Mouse (Mus musculus) testis, adult 2 months (tissue): ENCODE measurements at regions not wholly inside any gene's neighbourhood (a gene's known extent, or its start where the extent isn't known, plus 50 kb on each side); places are given as distances from the start of the nearest gene placed in this dataset.

Source experiments
- H3K27ac ChIP-seq: fragments of 200-500 bp; 2 replicates; pipeline ENCODE4 v1.5.1; 2012; ENCODE audit warnings: low read depth, low read length; ENCODE audit not compliant: control insufficient read depth, insufficient read depth
- H3K27me3 ChIP-seq: fragments of 200-500 bp; 2 replicates; pipeline ENCODE4 v1.6.1; 2012; ENCODE audit warnings: mild to moderate bottlenecking, low read length, moderate library complexity; ENCODE audit not compliant: control insufficient read depth, insufficient read depth
- H3K36me3 ChIP-seq: fragments of 200-500 bp; 2 replicates; pipeline ENCODE4 v1.6.1; 2012; ENCODE audit warnings: mild to moderate bottlenecking, low read length; ENCODE audit not compliant: control insufficient read depth, insufficient read depth
- H3K4me1 ChIP-seq: fragments of 200-500 bp; 2 replicates; pipeline ENCODE4 v1.6.1; 2012; ENCODE audit warnings: low read length; ENCODE audit not compliant: control insufficient read depth, insufficient read depth
- H3K4me3 ChIP-seq: fragments of 200-500 bp; 2 replicates; pipeline ENCODE4 v1.5.1; 2012; ENCODE audit warnings: low read depth, mild to moderate bottlenecking, low read length, moderate library complexity, mixed read lengths; ENCODE audit not compliant: control insufficient read depth
- CTCF ChIP-seq: fragments of 200-500 bp; IDR thresholded peaks from 2 replicates; pipeline ENCODE4 v1.5.1; 2012; ENCODE audit warnings: low read depth, mild to moderate bottlenecking, inconsistent platforms, low read length, moderate library complexity; ENCODE audit not compliant: control insufficient read depth, insufficient read depth, insufficient replicate concordance
- POLR2A ChIP-seq: fragments of 200-500 bp; IDR thresholded peaks from 2 replicates; pipeline ENCODE4 v1.6.1; 2012; ENCODE audit warnings: low read depth, mild to moderate bottlenecking, inconsistent platforms, low read length, moderate library complexity; ENCODE audit not compliant: control insufficient read depth

DNA sequence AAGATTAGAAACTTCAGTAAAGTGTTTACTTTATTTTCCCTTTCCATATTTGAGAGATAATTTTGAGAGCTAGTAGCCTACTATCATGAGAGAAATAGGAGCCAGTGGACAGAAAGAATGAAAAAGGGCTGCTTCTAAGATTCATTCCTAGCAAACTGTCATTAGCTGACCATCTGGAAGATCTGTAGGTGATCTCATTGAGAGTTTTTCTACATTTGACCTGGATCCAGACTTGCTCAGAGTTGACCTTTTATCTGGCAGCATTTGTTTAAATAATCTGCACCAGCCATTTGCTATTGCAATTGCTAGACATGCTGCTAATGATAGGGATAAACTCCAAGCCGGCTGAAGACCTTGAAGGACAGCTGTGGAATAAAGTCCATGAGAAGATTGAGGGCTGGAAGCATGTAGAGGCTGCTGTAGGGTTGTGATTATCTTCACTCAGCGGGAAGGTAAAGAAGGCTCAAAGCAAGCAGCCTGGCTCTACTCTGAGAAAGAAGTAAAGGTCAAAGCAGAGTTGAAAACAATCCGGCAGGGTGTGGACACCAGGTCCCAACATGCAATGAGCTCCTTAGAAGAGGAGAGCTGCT, 151.2 kb downstream of the Ankrd50 start:
- Histone ChIP-seq H3K27me3 (no peaks in the 10 kb centered on the region), H3K4me3 (no peak overlapping the region), H3K36me3 (no peaks in the 10 kb centered on the region), H3K4me1 (no peaks in the 10 kb centered on the region), H3K27ac (no peak overlapping the region)
- no peak for TF ChIP-seq CTCF
- no peak for TF ChIP-seq POLR2A

DNA sequence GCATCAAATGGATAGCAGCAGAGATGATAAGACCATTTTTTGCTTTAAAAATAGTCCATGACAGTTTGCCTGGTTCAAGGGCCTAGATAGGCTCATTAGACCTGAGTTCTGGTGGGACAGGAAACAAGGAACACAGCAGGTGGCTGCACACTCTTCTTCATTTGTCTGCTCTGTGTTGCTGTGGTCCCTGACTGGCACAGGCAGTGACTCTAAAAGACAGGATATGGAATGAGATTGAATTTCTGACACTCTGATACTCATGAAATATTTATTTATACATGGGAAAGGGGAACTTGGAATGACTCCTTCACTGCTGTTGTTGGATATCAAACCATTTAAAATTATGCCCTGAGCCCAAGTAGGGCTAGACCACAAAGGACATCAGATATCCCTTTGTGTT, 153.5 kb downstream of the Ankrd50 start:
- no peaks in the 10 kb centered on the region for H3K27me3 ChIP-seq
- TF ChIP-seq CTCF (no peak), POLR2A (no peak)

DNA sequence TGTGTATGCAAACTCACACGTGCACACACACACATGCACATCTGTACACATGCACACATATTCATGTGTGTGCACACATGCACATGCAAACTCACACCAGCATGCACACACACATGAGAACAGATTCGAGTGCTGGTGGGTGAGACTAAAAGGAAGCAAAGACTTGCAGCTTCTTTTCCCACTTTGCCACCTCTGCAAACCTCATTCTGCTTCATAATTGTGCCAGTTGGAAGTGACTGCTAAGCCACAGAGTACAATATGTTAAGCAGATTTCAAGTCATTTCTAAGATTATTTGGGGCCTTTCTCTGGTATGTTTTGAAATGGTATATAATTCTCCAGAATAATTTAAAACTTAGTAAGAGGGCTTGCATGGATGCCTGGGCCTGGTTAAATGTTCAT, 157.4 kb downstream of the Ankrd50 start:
- H3K36me3 ChIP-seq = no peaks in the 10 kb centered on the region
- H3K4me3 ChIP-seq = no peak overlapping the region
- TF ChIP-seq POLR2A (no peak), CTCF (no peak)
- H3K4me1 ChIP-seq = no peaks in the 10 kb centered on the region
- no peaks in the 10 kb centered on the region for H3K27me3 ChIP-seq
- no peak overlapping the region for H3K27ac ChIP-seq

More for the DNA sequence above, 153.5 kb downstream of the Ankrd50 start:
- H3K4me1 ChIP-seq = no peaks in the 10 kb centered on the region
- no peaks in the 10 kb centered on the region for H3K36me3 ChIP-seq
- H3K4me3 ChIP-seq = no peak overlapping the region
- no peak overlapping the region for H3K27ac ChIP-seq

DNA sequence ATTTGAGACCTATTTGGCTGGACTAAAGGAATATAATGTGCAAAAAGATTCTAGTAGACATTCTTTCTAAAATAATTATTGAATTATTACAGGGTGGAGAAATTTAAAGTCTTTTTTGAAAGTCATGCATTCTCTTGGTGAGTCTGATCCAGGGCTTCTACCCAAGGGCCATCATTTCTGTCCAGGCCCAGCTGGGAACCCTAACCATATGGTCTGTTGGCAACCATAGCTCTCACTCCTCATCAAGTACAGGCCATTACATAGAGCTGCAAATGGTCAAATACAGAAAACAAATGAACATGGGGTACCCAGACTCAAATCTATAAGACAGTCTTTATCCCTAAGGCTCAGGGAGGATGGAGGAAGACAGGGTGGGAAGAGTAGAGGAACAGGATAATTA, 158.4 kb downstream of the Ankrd50 start:
- no peak overlapping the region for H3K4me3 ChIP-seq
- no peaks in the 10 kb centered on the region for H3K4me1 ChIP-seq
- H3K27me3 ChIP-seq = no peaks in the 10 kb centered on the region
- H3K36me3 ChIP-seq = no peaks in the 10 kb centered on the region
- TF ChIP-seq POLR2A (no peak), CTCF (no peak)
- H3K27ac ChIP-seq = no peak overlapping the region

DNA sequence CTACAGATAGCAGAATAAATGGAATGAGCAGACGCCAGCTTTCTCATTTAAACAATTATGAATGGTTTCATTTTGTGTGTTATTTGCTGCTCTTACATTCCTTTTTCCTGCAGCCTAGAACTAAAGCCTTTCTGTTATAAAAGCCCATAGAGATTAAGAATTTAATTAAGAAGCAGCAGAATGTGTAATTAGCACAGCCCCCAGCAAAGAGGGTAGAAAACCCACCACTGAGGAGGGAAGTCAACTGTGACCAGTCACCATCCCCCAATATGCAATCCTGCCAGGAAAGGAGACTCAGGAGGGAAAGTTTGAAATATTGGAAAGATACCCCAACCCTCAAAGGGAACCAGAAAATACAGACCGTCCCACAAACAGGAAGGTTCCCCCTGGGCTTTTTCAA, 160.0 kb downstream of the Ankrd50 start:
- no peaks in the 10 kb centered on the region for H3K27me3 ChIP-seq
- no peak overlapping the region for H3K4me3 ChIP-seq
- H3K27ac ChIP-seq = no peak overlapping the region
- H3K4me1 ChIP-seq = no peaks in the 10 kb centered on the region
- no peak for TF ChIP-seq CTCF
- no peak for TF ChIP-seq POLR2A
- H3K36me3 ChIP-seq = no peaks in the 10 kb centered on the region

DNA sequence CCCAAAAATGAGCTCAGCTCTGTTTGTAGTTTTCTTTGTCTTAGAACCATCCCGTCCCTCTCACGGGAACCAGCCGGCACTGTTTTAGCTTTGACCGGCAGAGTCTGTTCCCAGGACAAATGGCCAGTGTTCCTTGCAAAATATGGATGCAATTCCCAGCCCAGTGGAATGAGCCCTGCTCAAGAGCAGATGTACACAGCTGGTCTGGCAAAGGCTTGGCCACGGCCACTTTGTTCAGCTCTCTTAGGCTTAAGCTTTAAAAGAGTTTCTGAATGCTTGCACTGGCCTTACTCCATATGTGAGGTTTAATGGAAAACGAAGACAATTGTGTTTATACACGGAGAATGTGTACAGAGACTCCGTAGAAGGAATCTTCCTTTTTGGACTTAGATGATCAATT, 162.2 kb downstream of the Ankrd50 start:
- Histone ChIP-seq H3K36me3 (no peaks in the 10 kb centered on the region), H3K27me3 (no peaks in the 10 kb centered on the region), H3K27ac (no peak overlapping the region), H3K4me3 (no peak overlapping the region), H3K4me1 (no peaks in the 10 kb centered on the region)
- TF ChIP-seq CTCF (no peak), POLR2A (no peak)

DNA sequence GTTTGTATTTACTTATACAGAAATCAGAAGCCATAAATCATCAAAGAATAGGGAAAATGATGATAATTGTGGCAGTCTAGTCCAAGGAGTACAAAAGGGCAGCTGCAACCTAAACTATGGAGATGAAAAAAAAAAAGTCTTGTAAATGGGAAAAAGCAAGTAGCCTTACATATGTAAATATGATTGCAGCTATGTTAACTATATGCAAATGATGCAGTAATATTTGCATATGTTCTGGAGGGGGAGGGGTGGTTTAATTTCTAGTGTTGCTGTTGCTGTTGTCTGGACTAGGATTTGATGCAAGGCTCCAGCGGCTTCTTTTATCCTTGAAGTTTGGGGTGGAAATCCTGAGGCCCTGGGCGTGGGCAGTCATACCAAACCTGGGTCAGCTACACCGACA, 163.0 kb downstream of the Ankrd50 start:
- H3K36me3 ChIP-seq = no peaks in the 10 kb centered on the region
- TF ChIP-seq POLR2A (no peak), CTCF (no peak)
- no peak overlapping the region for H3K27ac ChIP-seq
- no peak overlapping the region for H3K4me3 ChIP-seq
- H3K4me1 ChIP-seq = no peaks in the 10 kb centered on the region
- no peaks in the 10 kb centered on the region for H3K27me3 ChIP-seq

DNA sequence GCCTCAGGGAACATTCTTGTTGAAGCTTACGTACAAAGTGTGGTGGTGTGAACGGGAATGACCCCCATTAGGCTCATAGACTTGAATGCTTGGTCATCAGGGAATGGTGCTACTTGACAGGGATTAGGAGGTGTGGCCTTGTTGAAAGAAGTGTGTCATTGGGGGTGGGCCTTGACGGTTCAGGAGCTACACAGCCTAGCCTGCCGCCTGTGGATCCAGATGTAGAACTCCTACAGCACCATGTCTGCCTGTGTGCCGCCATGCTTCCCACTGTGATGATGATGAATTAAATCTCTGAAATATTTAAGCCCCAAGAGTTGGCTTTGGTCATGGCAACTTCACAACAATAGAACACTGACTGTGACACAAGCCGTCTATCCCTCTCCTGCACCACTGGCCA, 163.6 kb downstream of the Ankrd50 start:
- Histone ChIP-seq H3K27me3 (no peaks in the 10 kb centered on the region), H3K4me1 (no peaks in the 10 kb centered on the region), H3K4me3 (no peak overlapping the region), H3K36me3 (no peaks in the 10 kb centered on the region), H3K27ac (no peak overlapping the region)
- TF ChIP-seq POLR2A (no peak), CTCF (no peak)
